Mouse (Mus musculus): ENCODE measurements around the gene Map1s. TPM values are rescaled to one million over a fixed set of nuclear protein-coding genes. Genes with fewer than 3 reads are reported as not detected.

Map1s gene
- total RNA-seq, 1 experiment from 2014 or later: 15.0 TPM

GRCm38 (mm10) chr8:70897021-70897680 lies 8.6 kb upstream of the Map1s start, which contains the start of gene Rpl18a:
TSS of gene Rpl18a (minus strand) at chr8:70897412.
- ATAC-seq (replicated peaks; ENCODE audit: low read depth, poor library complexity, severe bottlenecking): peak; percentile 84

GRCm38 (mm10) chr8:70897681-70898413 lies 7.9 kb upstream of the Map1s start:
- ATAC-seq (replicated peaks; ENCODE audit: low read depth, poor library complexity, severe bottlenecking): peak; percentile 52

- ATAC-seq (replicated peaks; ENCODE audit: low read depth, poor library complexity, severe bottlenecking): no peak
Measured at GRCm38 (mm10) chr8:70898661-70899198, 7.0 kb upstream of the Map1s start.

GRCm38 (mm10) chr8:70899226-70899625 lies 6.5 kb upstream of the Map1s start:
- ATAC-seq (replicated peaks; ENCODE audit: low read depth, poor library complexity, severe bottlenecking): no peak

- no peak for ATAC-seq (replicated peaks; ENCODE audit: low read depth, poor library complexity, severe bottlenecking)
Measured at GRCm38 (mm10) chr8:70900872-70901387, 4.8 kb upstream of the Map1s start.

- ATAC-seq (replicated peaks; ENCODE audit: low read depth, poor library complexity, severe bottlenecking): no peak
Measured at GRCm38 (mm10) chr8:70902211-70902610, 3.5 kb upstream of the Map1s start.

GRCm38 (mm10) chr8:70903112-70903511 lies 2.6 kb upstream of the Map1s start:
- ATAC-seq (replicated peaks; ENCODE audit: low read depth, poor library complexity, severe bottlenecking): no peak

GRCm38 (mm10) chr8:70903582-70903981 lies 2.1 kb upstream of the Map1s start:
- no peak for ATAC-seq (replicated peaks; ENCODE audit: low read depth, poor library complexity, severe bottlenecking)

GRCm38 (mm10) chr8:70904532-70904931 lies 1.2 kb upstream of the Map1s start:
- peak; percentile 64 for ATAC-seq (replicated peaks; ENCODE audit: low read depth, poor library complexity, severe bottlenecking)

- 0 out of 2 replicates have a peak, but pooled peaks have one; percentile 0 for ATAC-seq (replicated peaks; ENCODE audit: low read depth, poor library complexity, severe bottlenecking)
Measured at GRCm38 (mm10) chr8:70905463-70905830, 285 bp upstream of the Map1s start.

- no peak for ATAC-seq (replicated peaks; ENCODE audit: low read depth, poor library complexity, severe bottlenecking)
Measured at GRCm38 (mm10) chr8:70907518-70907917, 1.8 kb downstream of the Map1s start.

GRCm38 (mm10) chr8:70911596-70911995 lies 5.9 kb downstream of the Map1s start:
- ATAC-seq (replicated peaks; ENCODE audit: low read depth, poor library complexity, severe bottlenecking): peak; percentile 37

- ATAC-seq (replicated peaks; ENCODE audit: low read depth, poor library complexity, severe bottlenecking): no peak
Measured at GRCm38 (mm10) chr8:70912955-70913354, 7.2 kb downstream of the Map1s start.

- ATAC-seq (replicated peaks; ENCODE audit: low read depth, poor library complexity, severe bottlenecking): no peak
Measured at GRCm38 (mm10) chr8:70913523-70913922, 7.8 kb downstream of the Map1s start.

- no peak for ATAC-seq (replicated peaks; ENCODE audit: low read depth, poor library complexity, severe bottlenecking)
Measured at GRCm38 (mm10) chr8:70914704-70915103, 9.0 kb downstream of the Map1s start.

GRCm38 (mm10) chr8:70920049-70920922 lies 14.6 kb downstream of the Map1s start:
- no peak for ATAC-seq (replicated peaks; ENCODE audit: low read depth, poor library complexity, severe bottlenecking)

GRCm38 (mm10) chr8:70924151-70924550 lies 18.4 kb downstream of the Map1s start:
- ATAC-seq (replicated peaks; ENCODE audit: low read depth, poor library complexity, severe bottlenecking): no peak

GRCm38 (mm10) chr8:70925754-70926153 lies 20.0 kb downstream of the Map1s start:
- no peak for ATAC-seq (replicated peaks; ENCODE audit: low read depth, poor library complexity, severe bottlenecking)

- no peak for ATAC-seq (replicated peaks; ENCODE audit: low read depth, poor library complexity, severe bottlenecking)
Measured at GRCm38 (mm10) chr8:70926396-70926795, 20.7 kb downstream of the Map1s start.

- ATAC-seq (replicated peaks; ENCODE audit: low read depth, poor library complexity, severe bottlenecking): no peak
Measured at GRCm38 (mm10) chr8:70928096-70928495, 22.4 kb downstream of the Map1s start.

Data from common myeloid progenitor, adult 5-6 weeks (primary cell).